Mouse (Mus musculus) MEL (cell line): ENCODE data around the gene Nell2. TPM values are rescaled to one million over a fixed set of nuclear protein-coding genes. Genes with fewer than 3 reads are reported as not detected.

Experiments
- DNase-seq: peaks from one replicate; pipeline ENCODE4 v3.0.0; 2011; ENCODE audit warnings: low read depth, low spot score
- H3K27ac ChIP-seq: 2 replicates; pipeline ENCODE4 v1.5.1; 2012; ENCODE audit warnings: low read depth, mild to moderate bottlenecking, control low read depth, low read length, moderate library complexity; ENCODE audit not compliant: control insufficient read depth
- H3K27me3 ChIP-seq, 2 experiments: fragments of 150-350 bp in 1 of 2; sonication (generic) in 1 of 2; 2 replicates each; pipeline ENCODE4 v1.6.1; 2012; ENCODE audit warnings: low read length in 2 of 2, mild to moderate bottlenecking in 2 of 2, improper control_type of control experiment in 1 of 2, moderate library complexity in 1 of 2; ENCODE audit not compliant: insufficient read depth in 2 of 2, control insufficient read depth in 1 of 2
- H3K36me3 ChIP-seq, 2 experiments: 2 replicates each; pipeline ENCODE4 v1.6.1; 2012 to 2014; ENCODE audit warnings: low read length in 2 of 2, improper control_type of control experiment in 1 of 2, inconsistent platforms in 1 of 2, mild to moderate bottlenecking in 1 of 2; ENCODE audit not compliant: insufficient read depth in 2 of 2, control insufficient read depth in 1 of 2
- H3K4me1 ChIP-seq, 2 experiments: fragments of 150-350 bp in 1 of 2; sonication (generic) in 1 of 2; 2 replicates each; pipeline ENCODE4 v1.6.1; 2012; ENCODE audit warnings: low read length in 2 of 2, improper control_type of control experiment in 1 of 2, mild to moderate bottlenecking in 1 of 2; ENCODE audit not compliant: insufficient read depth in 2 of 2, control insufficient read depth in 1 of 2
- H3K4me3 ChIP-seq, 2 experiments: fragments of 150-350 bp in 1 of 2; sonication (generic) in 1 of 2; 2 replicates each; pipeline ENCODE4 v1.5.1; 2012; ENCODE audit warnings: low read depth in 2 of 2, low read length in 2 of 2, mild to moderate bottlenecking in 2 of 2, moderate library complexity in 2 of 2, control low read depth in 1 of 2, improper control_type of control experiment in 1 of 2; ENCODE audit not compliant: control insufficient read depth in 1 of 2, insufficient read depth in 1 of 2
- H3K79me2 ChIP-seq: 2 replicates; pipeline ENCODE4 v1.6.1; 2012; ENCODE audit warnings: mild to moderate bottlenecking, low read length, moderate library complexity; ENCODE audit not compliant: control insufficient read depth, poor library complexity, insufficient read depth
- H3K9ac ChIP-seq: 2 replicates; pipeline ENCODE4 v1.6.1; 2012; ENCODE audit warnings: low read depth, mild to moderate bottlenecking, control low read depth, low read length, moderate library complexity; ENCODE audit not compliant: control insufficient read depth, poor library complexity, severe bottlenecking
- H3K9me3 ChIP-seq: fragments of 150-350 bp; sonication (generic); replicated peaks from 2 replicates; pipeline ENCODE4 v1.6.1; 2012; ENCODE audit warnings: mild to moderate bottlenecking, low read length, improper control_type of control experiment, moderate library complexity; ENCODE audit not compliant: insufficient read depth
- CHD2 ChIP-seq: IDR thresholded peaks from 2 replicates; pipeline ENCODE4 v1.6.1; 2011; ENCODE audit warnings: low read length, improper control_type of control experiment
- CTCF ChIP-seq, 3 experiments: IDR thresholded peaks in 2 of 3; conservative IDR thresholded peaks in 1 of 3; 2 replicates each; pipeline ENCODE4 v1.5.1; 2011 to 2012; ENCODE audit warnings: low read length in 3 of 3, low read depth in 2 of 3, mild to moderate bottlenecking in 2 of 3, improper control_type of control experiment in 1 of 3, inconsistent platforms in 1 of 3, mixed read lengths in 1 of 3, moderate library complexity in 1 of 3; ENCODE audit not compliant: control insufficient read depth in 1 of 3, insufficient read depth in 1 of 3, poor library complexity in 1 of 3, severe bottlenecking in 1 of 3
- ELF1 ChIP-seq: IDR thresholded peaks from 2 replicates; pipeline ENCODE4 v1.6.1; 2014; ENCODE audit warnings: low read depth, mild to moderate bottlenecking, inconsistent platforms, low read length, improper control_type of control experiment, moderate library complexity
- EP300 ChIP-seq, 2 experiments: IDR thresholded peaks; 2 replicates each; pipeline ENCODE4 v1.6.1; 2011; ENCODE audit warnings: improper control_type of control experiment in 2 of 2, low read length in 2 of 2, low read depth in 1 of 2, mild to moderate bottlenecking in 1 of 2
- KAT2A ChIP-seq: conservative IDR thresholded peaks from 2 replicates; pipeline ENCODE4 v1.6.1; 2012; ENCODE audit warnings: low read depth, low read length, improper control_type of control experiment, inconsistent platforms
- MAFK ChIP-seq: IDR thresholded peaks from 2 replicates; pipeline ENCODE4 v1.6.1; 2011; ENCODE audit warnings: low read depth, mild to moderate bottlenecking, low read length, improper control_type of control experiment, borderline replicate concordance
- MAZ ChIP-seq: IDR thresholded peaks from 2 replicates; pipeline ENCODE4 v1.6.1; 2012; ENCODE audit warnings: low read depth, mild to moderate bottlenecking, inconsistent platforms, low read length, improper control_type of control experiment
- MEF2A ChIP-seq: IDR thresholded peaks from 2 replicates; pipeline ENCODE4 v1.6.1; 2014; ENCODE audit warnings: low read depth, mild to moderate bottlenecking, inconsistent platforms, low read length, improper control_type of control experiment; ENCODE audit not compliant: poor library complexity, insufficient replicate concordance, severe bottlenecking; ENCODE audit errors: extremely low read depth
- MXI1 ChIP-seq: IDR thresholded peaks from 2 replicates; pipeline ENCODE4 v1.6.1; 2011; ENCODE audit warnings: mild to moderate bottlenecking, low read depth, low read length, improper control_type of control experiment
- MYB ChIP-seq: IDR thresholded peaks from 2 replicates; pipeline ENCODE4 v1.6.1; 2011; ENCODE audit warnings: mild to moderate bottlenecking, low read depth, low read length, improper control_type of control experiment
- MYC ChIP-seq: IDR thresholded peaks from 2 replicates; pipeline ENCODE4 v1.6.1; 2011; ENCODE audit warnings: low read depth, mild to moderate bottlenecking, low read length, improper control_type of control experiment, moderate library complexity
- NELFE ChIP-seq: IDR thresholded peaks from 2 replicates; pipeline ENCODE4 v1.6.1; 2011; ENCODE audit warnings: low read depth, low read length, improper control_type of control experiment
- NRF1 ChIP-seq: IDR thresholded peaks from 2 replicates; pipeline ENCODE4 v1.6.1; 2014; ENCODE audit warnings: low read depth, mild to moderate bottlenecking, inconsistent platforms, low read length, improper control_type of control experiment, moderate library complexity; ENCODE audit not compliant: poor library complexity, insufficient read depth, severe bottlenecking
- POLR2A ChIP-seq, 2 experiments: IDR thresholded peaks; 2 replicates each; pipeline ENCODE4 v1.6.1; 2011 to 2012; ENCODE audit warnings: low read length in 2 of 2, mild to moderate bottlenecking in 2 of 2, control low read depth in 1 of 2, improper control_type of control experiment in 1 of 2, low read depth in 1 of 2, moderate library complexity in 1 of 2; ENCODE audit not compliant: control insufficient read depth in 1 of 2, insufficient read depth in 1 of 2, poor library complexity in 1 of 2
- RAD21 ChIP-seq: IDR thresholded peaks from 2 replicates; pipeline ENCODE4 v1.6.1; 2011; ENCODE audit warnings: mild to moderate bottlenecking, low read depth, low read length, improper control_type of control experiment
- TAL1 ChIP-seq: IDR thresholded peaks from 2 replicates; pipeline ENCODE4 v1.6.1; 2012; ENCODE audit warnings: mild to moderate bottlenecking, inconsistent platforms, low read length, moderate library complexity, mixed read lengths
- USF1 ChIP-seq: IDR thresholded peaks from 2 replicates; pipeline ENCODE4 v1.6.1; 2014; ENCODE audit warnings: low read depth, mild to moderate bottlenecking, inconsistent platforms, low read length, improper control_type of control experiment, moderate library complexity
- ZC3H11A ChIP-seq: IDR thresholded peaks from 2 replicates; pipeline ENCODE4 v1.6.1; 2012; ENCODE audit warnings: low read depth, mild to moderate bottlenecking, inconsistent platforms, low read length, improper control_type of control experiment
- ZKSCAN1 ChIP-seq: IDR thresholded peaks from 2 replicates; pipeline ENCODE4 v1.6.1; 2012; ENCODE audit warnings: low read depth, mild to moderate bottlenecking, inconsistent platforms, low read length, improper control_type of control experiment, moderate library complexity
- ZMIZ1 ChIP-seq: IDR thresholded peaks from 2 replicates; pipeline ENCODE4 v1.6.1; 2012; ENCODE audit warnings: low read depth, mild to moderate bottlenecking, inconsistent platforms, low read length, improper control_type of control experiment, moderate library complexity
- polyA plus RNA-seq, 2 experiments: library from polyadenylated mRNA; stranded (reverse) in 1 of 2; unstranded in 1 of 2; fragments of >175 nt in 1 of 2; fragments of >200 nt in 1 of 2; gene quantifications; 2 replicates each; pipeline versions ENCODE4 v1.2.1 to v1.2.4; 2012; ENCODE audit warnings: low replicate concordance in 2 of 2, low read depth in 1 of 2; ENCODE audit not compliant: insufficient read length in 2 of 2, insufficient read depth in 1 of 2, missing spikeins in 1 of 2
- total RNA-seq: library from RNA; depleted of rRNA; stranded (reverse); fragments of 300-350 nt; gene quantifications from 2 replicates; pipeline ENCODE4 v1.2.3, GENCODE M21; 2012

The Nell2 gene
- total and polyA plus RNA-seq, 3 experiments = not detected

GRCm38 (mm10) chr15:95437740-95438139, 90.6 kb downstream of the Nell2 start:
- Histone ChIP-seq H3K4me1 (no peaks in the 10 kb centered on the region), H3K9ac (no peak overlapping the region), H3K27me3 (no peaks in the 10 kb centered on the region), H3K4me3 (no peak overlapping the region), H3K9me3 (no peaks in the 10 kb centered on the region), H3K79me2 (no peaks in the 10 kb centered on the region), H3K36me3 (no peaks in the 10 kb centered on the region), H3K27ac (no peak overlapping the region)
- no peak for TF ChIP-seq POLR2A (IDR thresholded peaks at IDR 0.05; ENCODE audit: control insufficient read depth in 1 of 2, insufficient read depth in 1 of 2, low read depth in 1 of 2, low read length in 2 of 2, poor library complexity in 1 of 2)
- DNase-seq = no peak

GRCm38 (mm10) chr15:95436261-95436660, 92.1 kb downstream of the Nell2 start:
- Histone ChIP-seq H3K27me3 (no peaks in the 10 kb centered on the region), H3K9ac (no peak overlapping the region), H3K27ac (no peak overlapping the region), H3K9me3 (no peaks in the 10 kb centered on the region), H3K36me3 (no peaks in the 10 kb centered on the region), H3K79me2 (no peaks in the 10 kb centered on the region), H3K4me1 (no peaks in the 10 kb centered on the region), H3K4me3 (no peak overlapping the region)
- no peak for TF ChIP-seq ZKSCAN1
- TF ChIP-seq EP300 (IDR thresholded peaks at IDR 0.05; ENCODE audit: low read depth in 1 of 2, low read length in 2 of 2) = no peak
- TF ChIP-seq USF1 = no peak
- TF ChIP-seq MYB = no peak
- no peak for TF ChIP-seq NELFE
- TF ChIP-seq ELF1 = no peak
- no peak for TF ChIP-seq MYC
- no peak for TF ChIP-seq ZMIZ1
- TF ChIP-seq MEF2A = no peak
- TF ChIP-seq TAL1 = no peak
- no peak for TF ChIP-seq NRF1
- TF ChIP-seq KAT2A = no peak
- no peak for TF ChIP-seq CTCF (IDR thresholded peaks at IDR 0.05 in 2 of 3, conservative IDR thresholded peaks at IDR 0.05 in 1 of 3; ENCODE audit: control insufficient read depth in 1 of 3, insufficient read depth in 1 of 3, low read depth in 2 of 3, low read length in 3 of 3, poor library complexity in 1 of 3, severe bottlenecking in 1 of 3)
- no peak for TF ChIP-seq MXI1
- no peak for TF ChIP-seq RAD21
- TF ChIP-seq ZC3H11A = no peak
- TF ChIP-seq MAZ = no peak
- TF ChIP-seq CHD2 = no peak
- TF ChIP-seq MAFK = no peak
- DNase-seq = no peak
